Comparison of ENCODE assay signal across 18 mouse cellular contexts in genomic region chr17:56431582-56431981, GRCm38 (mm10).
"Had no signal": no experiment of that assay in that cellular context is flagged by ENCODE, and none has a peak within 500 bp of the region (broad histone marks: within the 10 kb centered on the region; RNA-seq: fewer than 3 reads in every experiment).

No protein-coding gene starts in this region.

- H3K4me2 ChIP-seq: liver, embryonic 11.5 days; liver, embryonic 13.5 days; liver, embryonic 15.5 days; lung, embryonic 15.5 days; midbrain, embryonic 11.5 days; midbrain, embryonic 13.5 days; midbrain, embryonic 15.5 days; neural tube, embryonic 12.5 days; stomach, embryonic 15.5 days had no signal

- DNase-seq: liver, embryonic 13.5 days; liver, postnatal 0 days; lung, adult 2 months; lung, postnatal 14 days; lung, postnatal 36 days; right cerebral cortex, postnatal 14 days had no signal

- H3K36me3 ChIP-seq: liver, embryonic 15.5 days had no signal

- H3K27me3 ChIP-seq: lung, embryonic 15.5 days; midbrain, embryonic 15.5 days; neural tube, embryonic 12.5 days; stomach, embryonic 15.5 days had no signal

- H3K4me3 ChIP-seq: liver, embryonic 13.5 days; liver, embryonic 15.5 days; lung, embryonic 15.5 days; megakaryocyte, embryonic 14.5 days; midbrain, embryonic 13.5 days; midbrain, embryonic 15.5 days; neural tube, embryonic 12.5 days; stomach, embryonic 15.5 days had no signal

- ATAC-seq: liver, postnatal 0 days; lung, postnatal 0 days; midbrain, embryonic 13.5 days; midbrain, embryonic 15.5 days had no signal

- H3K9ac ChIP-seq: liver, embryonic 13.5 days; liver, embryonic 15.5 days; liver, postnatal 0 days; lung, embryonic 15.5 days; midbrain, embryonic 13.5 days; midbrain, embryonic 15.5 days; neural tube, embryonic 12.5 days; stomach, embryonic 15.5 days had no signal

- H3K4me1 ChIP-seq: liver, embryonic 13.5 days; liver, embryonic 15.5 days; lung, embryonic 15.5 days; midbrain, embryonic 15.5 days; stomach, embryonic 15.5 days had no signal

- H3K27ac ChIP-seq: liver, embryonic 13.5 days; liver, embryonic 15.5 days; lung, embryonic 15.5 days; macrophage; midbrain, embryonic 13.5 days; midbrain, embryonic 15.5 days; neural tube, embryonic 12.5 days; stomach, embryonic 15.5 days; stomach, postnatal 0 days had no signal

- H3K9me3 ChIP-seq: liver, embryonic 13.5 days; liver, embryonic 15.5 days; lung, embryonic 15.5 days; megakaryocyte, embryonic 14.5 days; midbrain, embryonic 13.5 days; midbrain, embryonic 15.5 days; neural tube, embryonic 12.5 days; stomach, embryonic 15.5 days had no signal
